14 mouse cellular contexts compared by ENCODE assay signal in genomic region chr12:114990916-114991315, GRCm38 (mm10).
DNase-seq lines count a peak whose midpoint lies in the region; ATAC-seq and TF ChIP-seq lines count a peak whose summit lies in the region.
"Had no signal": no experiment of that assay in that cellular context is flagged by ENCODE, and none has a peak within 500 bp of the region (broad histone marks: within the 10 kb centered on the region; RNA-seq: fewer than 3 reads in every experiment).

No protein-coding gene starts in this region.

- H3K36me3 ChIP-seq in spleen, adult 2 months (ENCODE audit: control insufficient read depth, insufficient read depth, low read length): no peaks in the 10 kb centered on the region
- H3K36me3 ChIP-seq: forebrain, embryonic 10.5 days; hindbrain, embryonic 10.5 days; midbrain, embryonic 10.5 days had no signal

- TF ChIP-seq POLR2A in spleen, adult 2 months (IDR thresholded peaks at IDR 0.05; ENCODE audit: low read depth, low read length): no peak

- no peaks in the 10 kb centered on the region for H3K4me1 ChIP-seq in spleen, adult 2 months (ENCODE audit: control insufficient read depth, insufficient read depth, insufficient read length)
- H3K4me1 ChIP-seq: forebrain, embryonic 10.5 days; hindbrain, embryonic 10.5 days; midbrain, embryonic 10.5 days had no signal

- 0 out of 2 replicates have a peak overlapping the region, but pooled peaks have one; percentile 35 for H3K27ac ChIP-seq in spleen, adult 2 months (ENCODE audit: insufficient read depth, low read length)
- H3K27ac ChIP-seq: forebrain, embryonic 10.5 days; hindbrain, embryonic 10.5 days; midbrain, embryonic 10.5 days had no signal

- no peak overlapping the region for H3K4me3 ChIP-seq in spleen, adult 2 months (ENCODE audit: extremely low read depth, insufficient read depth, insufficient read length)
- H3K4me3 ChIP-seq: forebrain, embryonic 10.5 days; hindbrain, embryonic 10.5 days; midbrain, embryonic 10.5 days; myocyte had no signal

- 12% methylated on average over 1 of the region's 1 CpGs for WGBS in spleen, adult 2 months

- no peak for DNase-seq in spleen, adult 2 months (ENCODE audit: low read depth in 1 of 2, low spot score in 2 of 2)
- no peak for DNase-seq in spleen, postnatal 14 days (ENCODE audit: low spot score in 2 of 2)
- DNase-seq in naive thymus-derived CD4-positive, alpha-beta T cell, adult 2 months (ENCODE audit: low read depth): peak; percentile 74
- no peak for DNase-seq in gastrocnemius, postnatal 36 days
- no peak for DNase-seq in gastrocnemius, adult 18-20 months (ENCODE audit: low spot score)
- DNase-seq in heart, postnatal 14 days: no peak
- DNase-seq: cerebellum, adult 9-11 months; kidney, adult 11 months; left cerebral cortex, postnatal 4 days had no signal

- intact Hi-C loops in gastrocnemius, postnatal 36 days (cut with DNase I): no loop called here
- intact Hi-C loops in heart, postnatal 14 days (cut with DNase I): no loop called here

- H3K27me3 ChIP-seq in spleen, adult 2 months (ENCODE audit: control insufficient read depth, insufficient read depth, low read length): no peaks in the 10 kb centered on the region

- peak; percentile 100 for ATAC-seq in common myeloid progenitor, adult 5-6 weeks (replicated peaks; ENCODE audit: low read depth, poor library complexity, severe bottlenecking)

- TF ChIP-seq CTCF in spleen, adult 2 months (IDR thresholded peaks at IDR 0.05; ENCODE audit: extremely low read depth, insufficient read depth, insufficient read length, insufficient replicate concordance): no peak
